Comparison of ENCODE assay signal across 8 mouse cellular contexts in the genomic region with DNA sequence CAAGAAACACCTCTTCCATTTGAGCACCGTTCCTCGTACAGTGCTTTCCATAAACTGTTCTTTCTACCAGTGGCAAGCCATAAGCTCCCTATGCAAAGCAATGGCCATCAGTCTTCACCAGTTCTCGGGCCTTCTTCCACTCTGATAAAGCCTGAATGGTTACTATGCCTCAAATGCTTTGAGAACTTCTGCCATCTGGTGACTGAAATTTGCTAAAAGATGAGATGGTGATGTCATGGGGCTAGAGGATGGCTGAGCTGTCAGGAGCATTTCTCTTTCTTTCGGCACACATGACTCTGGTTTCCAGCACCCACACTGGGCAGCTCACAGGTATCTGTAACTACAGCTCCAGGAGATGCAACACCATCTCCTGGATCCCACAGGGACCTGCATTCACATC. TPM values are rescaled to one million over a fixed set of nuclear protein-coding genes. Genes with fewer than 3 reads are reported as not detected.
A peak's percentile ranks its signal among the peaks of the same experiment; 100 is the strongest.
DNase-seq lines count a peak whose midpoint lies in the region; ATAC-seq and TF ChIP-seq lines count a peak whose summit lies in the region.

No protein-coding gene starts in this region.

- no peaks in the 10 kb centered on the region for H3K4me1 ChIP-seq in liver, embryonic 14.5 days (replicated peaks; ENCODE audit: control insufficient read depth in 2 of 2, insufficient read depth in 2 of 2, low read length in 1 of 2)
- H3K4me1 ChIP-seq in liver, embryonic 11.5 days (replicated peaks; ENCODE audit: control insufficient read depth, insufficient read depth, low read length) = no peaks in the 10 kb centered on the region
- H3K4me1 ChIP-seq in cortical plate, adult 2 months (ENCODE audit: control insufficient read depth, insufficient read depth, low read length) = no peaks in the 10 kb centered on the region

- no peak for TF ChIP-seq EP300 in liver, embryonic 14.5 days (IDR thresholded peaks at IDR 0.05; ENCODE audit: low read depth)

- peak; percentile 8 to 10 for DNase-seq in cerebellum, adult 18-20 months
- no peak for DNase-seq in cerebellum, adult 11 months
- DNase-seq in liver, embryonic 14.5 days (ENCODE audit: low read depth in 3 of 3, low spot score in 3 of 3) = no peak
- DNase-seq in liver, embryonic 11.5 days (ENCODE audit: low spot score) = no peak
- DNase-seq in layer of hippocampus, postnatal 36 days = peak; percentile 13 to 25
- DNase-seq in urinary bladder, postnatal 14 days (ENCODE audit: low spot score) = no peak
- DNase-seq in testis, postnatal 14 days (ENCODE audit: low spot score) = no peak

- H3K4me2 ChIP-seq in liver, embryonic 14.5 days (ENCODE audit: low read depth) = no peak overlapping the region
- no peak overlapping the region for H3K4me2 ChIP-seq in liver, embryonic 11.5 days

- no peak overlapping the region for H3K4me3 ChIP-seq in liver, embryonic 14.5 days (ENCODE audit: insufficient read depth in 1 of 2, low read depth in 2 of 2, low read length in 2 of 2)
- H3K4me3 ChIP-seq in liver, embryonic 11.5 days (ENCODE audit: low read depth, low read length) = no peak overlapping the region
- H3K4me3 ChIP-seq in cortical plate, adult 2 months (ENCODE audit: insufficient read depth, low read length) = no peak overlapping the region

- no peak overlapping the region for H3K27ac ChIP-seq in liver, embryonic 14.5 days
- no peak overlapping the region for H3K27ac ChIP-seq in liver, embryonic 11.5 days (ENCODE audit: low read depth, low read length)
- H3K27ac ChIP-seq in cortical plate, adult 2 months (ENCODE audit: insufficient read depth, low read length) = no peak overlapping the region

- ATAC-seq in liver, embryonic 14.5 days (ENCODE audit: insufficient read depth) = no peak
- ATAC-seq in liver, embryonic 11.5 days (replicated peaks; ENCODE audit: low FRiP score) = no peak

- H3K9ac ChIP-seq in liver, embryonic 14.5 days (replicated peaks) = no peak overlapping the region
- no peak overlapping the region for H3K9ac ChIP-seq in liver, embryonic 11.5 days (ENCODE audit: low read depth, low read length)

- 59% methylated on average over 4 of the region's 4 CpGs for WGBS in liver, embryonic 14.5 days (ENCODE audit: insufficient replicate concordance)
- 73% methylated on average over 4 of the region's 4 CpGs for WGBS in liver, embryonic 11.5 days

- peak; percentile 21; the same call in 1 of the 2 replicates for TF ChIP-seq CTCF in liver, embryonic 14.5 days (IDR thresholded peaks at IDR 0.05; ENCODE audit: low read depth)
- peak; percentile 46 for TF ChIP-seq CTCF in cortical plate, adult 2 months (IDR thresholded peaks at IDR 0.05; ENCODE audit: extremely low read depth, insufficient read depth, low read length)

- no peaks in the 10 kb centered on the region for H3K9me3 ChIP-seq in liver, embryonic 14.5 days (ENCODE audit: control insufficient read depth, low read length)
- H3K9me3 ChIP-seq in liver, embryonic 11.5 days (ENCODE audit: control insufficient read depth, low read length) = no peaks in the 10 kb centered on the region

- no peaks in the 10 kb centered on the region for H3K27me3 ChIP-seq in liver, embryonic 14.5 days (ENCODE audit: control insufficient read depth, insufficient read depth, low read length)
- H3K27me3 ChIP-seq in liver, embryonic 11.5 days (replicated peaks; ENCODE audit: control insufficient read depth, insufficient read depth, low read length) = no peaks in the 10 kb centered on the region

- TF ChIP-seq POLR2A in cortical plate, adult 2 months (IDR thresholded peaks at IDR 0.05; ENCODE audit: extremely low read depth, insufficient read depth, low read length) = no peak

- H3K36me3 ChIP-seq in liver, embryonic 14.5 days (replicated peaks; ENCODE audit: control insufficient read depth, insufficient read depth, low read depth) = no peaks in the 10 kb centered on the region
- H3K36me3 ChIP-seq in liver, embryonic 11.5 days (ENCODE audit: control insufficient read depth, insufficient read depth, low read length) = no peaks in the 10 kb centered on the region

RNA-seq across cellular contexts. Expression of a gene that starts 40.1 kb away (rescaled TPM):
- polyA plus RNA-seq in liver, embryonic 14.5 days (2012; rRNA removed) = 40.7 and 48.1 TPM in 2 replicates
- 74.2 and 74.5 TPM in 2 replicates for polyA plus RNA-seq in liver, embryonic 14.5 days (2014; fragmentation: Nextera tagmentation; extraction: Ambion mirVana)
- polyA plus RNA-seq in liver, embryonic 11.5 days (2014; fragmentation: Nextera tagmentation; extraction: Ambion mirVana) = 143 and 157 TPM in 2 replicates
- polyA plus RNA-seq in cortical plate, adult 2 months (2012; rRNA removed) = 66.0 and 66.9 TPM in 2 replicates
- total RNA-seq in layer of hippocampus, postnatal 36 days (2021) = 10 to 100 TPM; 59.5 to 59.7 TPM

Comparison
In these comparisons a context has a peak if more than half of its experiments do, and no peak if none do; other contexts are left out.
1. DNase-seq: peak in cerebellum, adult 18-20 months (2 of 2) and layer of hippocampus, postnatal 36 days (2 of 2); none in cerebellum, adult 11 months (single experiment), liver, embryonic 14.5 days (0 of 3), liver, embryonic 11.5 days (single experiment), urinary bladder, postnatal 14 days (single experiment) and testis, postnatal 14 days (single experiment).